Mouse (Mus musculus): ENCODE results near the gene Guca2a. TPM values are rescaled to one million over a fixed set of nuclear protein-coding genes. Genes with fewer than 3 reads are reported as not detected.

Gene Guca2a
- polyA plus RNA-seq, 1 experiment from 2014 or later, result not detected

- Histone ChIP-seq H3K4me2 (replicated peaks) (no peak overlapping the region), H3K4me1 (no peaks in the 10 kb centered on the region), H3K9me3 (replicated peaks) (0 out of 2 replicates have a peak, but pooled peaks cover 5% of the 10 kb centered on the region), H3K4me3 (replicated peaks) (no peak overlapping the region), H3K9ac (no peak overlapping the region), H3K27me3 (no peaks in the 10 kb centered on the region), H3K36me3 (no peaks in the 10 kb centered on the region), H3K27ac (replicated peaks) (no peak overlapping the region)
- no peak for ATAC-seq (ENCODE audit: insufficient number of reproducible peaks, low FRiP score, low TSS enrichment, low read depth)
- 60% methylated on average over 11 of the region's 11 CpGs for WGBS
Measured at GRCm38 (mm10) chr4:119638656-119639055, 1.2 kb downstream of the Guca2a start.

- WGBS, result 81% methylated on average over 4 of the region's 4 CpGs
- no peak for ATAC-seq (ENCODE audit: insufficient number of reproducible peaks, low FRiP score, low TSS enrichment, low read depth)
Measured at GRCm38 (mm10) chr4:119642666-119643065, 5.2 kb downstream of the Guca2a start.

GRCm38 (mm10) chr4:119657011-119657410 is 19.5 kb downstream of the Guca2a start:
- H3K4me3 ChIP-seq (replicated peaks), result no peak overlapping the region
- WGBS, result 75% methylated on average over 1 of the region's 1 CpGs
- no peak overlapping the region for H3K9ac ChIP-seq
- H3K9me3 ChIP-seq (replicated peaks), result no peaks in the 10 kb centered on the region
- no peaks in the 10 kb centered on the region for H3K36me3 ChIP-seq
- no peak overlapping the region for H3K4me2 ChIP-seq (replicated peaks)
- H3K4me1 ChIP-seq, result no peaks in the 10 kb centered on the region
- no peak overlapping the region for H3K27ac ChIP-seq (replicated peaks)
- no peak for ATAC-seq (ENCODE audit: insufficient number of reproducible peaks, low FRiP score, low TSS enrichment, low read depth)
- no peaks in the 10 kb centered on the region for H3K27me3 ChIP-seq

More at GRCm38 (mm10) chr4:119642666-119643065, 5.2 kb downstream of the Guca2a start:
- Histone ChIP-seq H3K4me2 (replicated peaks) (no peak overlapping the region), H3K27me3 (no peaks in the 10 kb centered on the region), H3K4me3 (replicated peaks) (no peak overlapping the region), H3K9ac (no peak overlapping the region), H3K36me3 (no peaks in the 10 kb centered on the region), H3K4me1 (no peaks in the 10 kb centered on the region), H3K27ac (replicated peaks) (no peak overlapping the region), H3K9me3 (replicated peaks) (0 out of 2 replicates have a peak, but pooled peaks cover 5% of the 10 kb centered on the region)

- no peak overlapping the region for H3K9ac ChIP-seq
- H3K4me2 ChIP-seq (replicated peaks), result no peak overlapping the region
- 35% methylated on average over 2 of the region's 2 CpGs for WGBS
- no peaks in the 10 kb centered on the region for H3K36me3 ChIP-seq
- H3K4me3 ChIP-seq (replicated peaks), result no peak overlapping the region
- H3K27ac ChIP-seq (replicated peaks), result no peak overlapping the region
- no peaks in the 10 kb centered on the region for H3K27me3 ChIP-seq
- no peak for ATAC-seq (ENCODE audit: insufficient number of reproducible peaks, low FRiP score, low TSS enrichment, low read depth)
- H3K9me3 ChIP-seq (replicated peaks), result no peaks in the 10 kb centered on the region
- no peaks in the 10 kb centered on the region for H3K4me1 ChIP-seq
Measured at GRCm38 (mm10) chr4:119658246-119658645, 20.7 kb downstream of the Guca2a start.

- H3K9ac ChIP-seq, result no peak within 1 kb of the TSS
- H3K9me3 ChIP-seq (replicated peaks), result no peaks in the 10 kb centered on the region
- H3K27ac ChIP-seq (replicated peaks), result no peak within 1 kb of the TSS
- no peak for ATAC-seq (ENCODE audit: insufficient number of reproducible peaks, low FRiP score, low TSS enrichment, low read depth)
- 80% methylated on average over 4 of the region's 4 CpGs for whole genome bisulfite sequencing
- no peaks in the 10 kb centered on the region for H3K36me3 ChIP-seq
- no peaks in the 10 kb centered on the region for H3K4me1 ChIP-seq
- no peak within 1 kb of the TSS for H3K4me2 ChIP-seq (replicated peaks)
- H3K27me3 ChIP-seq, result no peaks in the 10 kb centered on the region
- no peak within 1 kb of the TSS for H3K4me3 ChIP-seq (replicated peaks)
Measured at GRCm38 (mm10) chr4:119658731-119659130, 21.2 kb downstream of the Guca2a start, which contains the start of gene Guca2b. Gene Guca2b (minus strand): TSS chr4:119658954.

- Histone ChIP-seq H3K9ac (no peak overlapping the region), H3K4me1 (no peaks in the 10 kb centered on the region), H3K4me3 (replicated peaks) (no peak overlapping the region), H3K9me3 (replicated peaks) (no peaks in the 10 kb centered on the region), H3K27ac (replicated peaks) (no peak overlapping the region), H3K27me3 (no peaks in the 10 kb centered on the region), H3K36me3 (no peaks in the 10 kb centered on the region), H3K4me2 (replicated peaks) (no peak overlapping the region)
- ATAC-seq (ENCODE audit: insufficient number of reproducible peaks, low FRiP score, low TSS enrichment, low read depth), result no peak
- WGBS, result 77% methylated on average over 8 of the region's 8 CpGs
Measured at GRCm38 (mm10) chr4:119660007-119660406, 22.5 kb downstream of the Guca2a start.

GRCm38 (mm10) chr4:119662151-119662550 is 24.6 kb downstream of the Guca2a start:
- Histone ChIP-seq H3K4me1 (no peaks in the 10 kb centered on the region), H3K9ac (no peak overlapping the region), H3K4me3 (replicated peaks) (no peak overlapping the region), H3K9me3 (replicated peaks) (no peaks in the 10 kb centered on the region), H3K4me2 (replicated peaks) (no peak overlapping the region), H3K36me3 (no peaks in the 10 kb centered on the region), H3K27me3 (no peaks in the 10 kb centered on the region), H3K27ac (replicated peaks) (no peak overlapping the region)
- no peak for ATAC-seq (ENCODE audit: insufficient number of reproducible peaks, low FRiP score, low TSS enrichment, low read depth)
- WGBS, result 61% methylated on average over 4 of the region's 4 CpGs

- Histone ChIP-seq H3K4me3 (replicated peaks) (no peak overlapping the region), H3K4me2 (replicated peaks) (no peak overlapping the region), H3K4me1 (no peaks in the 10 kb centered on the region), H3K27ac (replicated peaks) (no peak overlapping the region), H3K9me3 (replicated peaks) (no peaks in the 10 kb centered on the region), H3K27me3 (no peaks in the 10 kb centered on the region), H3K36me3 (no peaks in the 10 kb centered on the region), H3K9ac (no peak overlapping the region)
- no peak for ATAC-seq (ENCODE audit: insufficient number of reproducible peaks, low FRiP score, low TSS enrichment, low read depth)
- WGBS, result 78% methylated on average over 7 of the region's 7 CpGs
Measured at GRCm38 (mm10) chr4:119662976-119663375, 25.5 kb downstream of the Guca2a start.

GRCm38 (mm10) chr4:119663409-119664095 is 26.0 kb downstream of the Guca2a start:
- 90% methylated on average over 14 of the region's 14 CpGs for WGBS
- no peak overlapping the region for H3K9ac ChIP-seq

GRCm38 (mm10) chr4:119665166-119665565 is 27.7 kb downstream of the Guca2a start:
- Histone ChIP-seq H3K4me1 (no peaks in the 10 kb centered on the region), H3K4me3 (replicated peaks) (no peak overlapping the region), H3K27ac (replicated peaks) (no peak overlapping the region), H3K4me2 (replicated peaks) (no peak overlapping the region), H3K9me3 (replicated peaks) (no peaks in the 10 kb centered on the region), H3K9ac (no peak overlapping the region), H3K36me3 (no peaks in the 10 kb centered on the region), H3K27me3 (no peaks in the 10 kb centered on the region)
- no peak for ATAC-seq (ENCODE audit: insufficient number of reproducible peaks, low FRiP score, low TSS enrichment, low read depth)
- WGBS, result 88% methylated on average over 2 of the region's 2 CpGs

More at GRCm38 (mm10) chr4:119663409-119664095, 26.0 kb downstream of the Guca2a start:
- H3K27ac ChIP-seq (replicated peaks), result no peak overlapping the region
- no peak overlapping the region for H3K4me3 ChIP-seq (replicated peaks)
- no peaks in the 10 kb centered on the region for H3K27me3 ChIP-seq
- ATAC-seq (ENCODE audit: insufficient number of reproducible peaks, low FRiP score, low TSS enrichment, low read depth), result no peak
- H3K4me1 ChIP-seq, result no peaks in the 10 kb centered on the region
- H3K36me3 ChIP-seq, result no peaks in the 10 kb centered on the region
- no peaks in the 10 kb centered on the region for H3K9me3 ChIP-seq (replicated peaks)
- no peak overlapping the region for H3K4me2 ChIP-seq (replicated peaks)

- no peak for ATAC-seq (ENCODE audit: insufficient number of reproducible peaks, low FRiP score, low TSS enrichment, low read depth)
- Histone ChIP-seq H3K4me3 (replicated peaks) (no peak overlapping the region), H3K4me1 (no peaks in the 10 kb centered on the region), H3K9me3 (replicated peaks) (no peaks in the 10 kb centered on the region), H3K9ac (no peak overlapping the region), H3K27ac (replicated peaks) (no peak overlapping the region), H3K36me3 (no peaks in the 10 kb centered on the region), H3K27me3 (no peaks in the 10 kb centered on the region), H3K4me2 (replicated peaks) (no peak overlapping the region)
- WGBS, result 50% methylated on average over 8 of the region's 8 CpGs
Measured at GRCm38 (mm10) chr4:119666116-119666515, 28.6 kb downstream of the Guca2a start.

- no peak overlapping the region for H3K9ac ChIP-seq
- H3K36me3 ChIP-seq, result no peaks in the 10 kb centered on the region
- WGBS, result 21% methylated on average over 5 of the region's 5 CpGs
- no peaks in the 10 kb centered on the region for H3K27me3 ChIP-seq
- H3K4me2 ChIP-seq (replicated peaks), result no peak overlapping the region
- H3K4me3 ChIP-seq (replicated peaks), result no peak overlapping the region
- no peak for ATAC-seq (ENCODE audit: insufficient number of reproducible peaks, low FRiP score, low TSS enrichment, low read depth)
- H3K4me1 ChIP-seq, result no peaks in the 10 kb centered on the region
- H3K27ac ChIP-seq (replicated peaks), result no peak overlapping the region
- H3K9me3 ChIP-seq (replicated peaks), result no peaks in the 10 kb centered on the region
Measured at GRCm38 (mm10) chr4:119667454-119667853, 29.9 kb downstream of the Guca2a start.
